Comparison of ENCODE assay signal across 13 mouse cellular contexts in genomic region chr17:10056096-10056495, GRCm38 (mm10).
"Had no signal": no experiment of that assay in that cellular context is flagged by ENCODE, and none has a peak within 500 bp of the region (broad histone marks: within the 10 kb centered on the region; RNA-seq: fewer than 3 reads in every experiment).

No protein-coding gene starts in this region.

- DNase-seq: lung, adult 18-20 months; lung, embryonic 14.5 days; lung, postnatal 10 days; lung, postnatal 4 days; midbrain, embryonic 14.5 days; retina, postnatal 1 day; right cerebral cortex, adult 18-20 months; right cerebral cortex, postnatal 25 days; right cerebral cortex, postnatal 4 days; spleen, adult 18-20 months; thymus, adult 18-20 months; thymus, postnatal 14 days; thymus, postnatal 36 days had no signal
